Mouse (Mus musculus) stomach, adult 2 months (tissue): ENCODE results near the gene Txnrd2. TPM values are rescaled to one million over a fixed set of nuclear protein-coding genes. Genes with fewer than 3 reads are reported as not detected.

Experiments used
- polyA plus RNA-seq: library from polyadenylated mRNA; depleted of rRNA; stranded (reverse); fragments of >200 nt; gene quantifications from 2 replicates; pipeline ENCODE4 v1.2.3, GENCODE M21; 2012; rRNA removed

The Txnrd2 gene
- polyA plus RNA-seq, result 9.4 and 9.9 TPM in 2 replicates

DNA sequence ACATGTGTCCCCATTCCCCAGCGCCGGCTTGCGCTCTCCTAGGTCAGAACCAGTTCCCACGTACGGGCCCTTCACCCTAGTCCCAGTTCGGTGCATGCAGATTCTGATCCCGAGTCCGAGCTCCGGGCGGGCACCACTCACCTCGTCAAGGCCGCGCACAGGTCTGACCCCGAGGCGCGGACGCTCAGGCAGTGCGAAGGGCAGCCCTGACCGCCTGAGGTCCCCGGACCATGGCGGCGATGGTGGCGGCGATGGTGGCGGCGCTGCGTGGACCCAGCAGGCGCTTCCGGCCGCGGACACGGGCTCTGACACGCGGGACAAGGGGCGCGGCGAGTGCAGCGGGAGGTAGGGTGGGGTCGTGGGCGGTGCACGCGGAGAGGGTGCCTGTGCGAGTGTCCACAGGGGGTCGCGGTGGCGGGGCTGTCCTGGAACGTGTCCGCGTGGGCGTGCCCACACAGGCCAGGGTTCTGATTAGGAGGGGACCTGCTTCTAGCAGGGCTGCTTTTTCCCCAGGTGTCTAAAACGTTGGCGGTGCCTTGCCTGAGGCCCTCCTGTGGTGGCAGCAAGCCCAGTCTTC lies at the start of gene Txnrd2:
Gene Txnrd2, plus strand, starts transcription at position 170 of the 577 bp plus-strand sequence.

DNA sequence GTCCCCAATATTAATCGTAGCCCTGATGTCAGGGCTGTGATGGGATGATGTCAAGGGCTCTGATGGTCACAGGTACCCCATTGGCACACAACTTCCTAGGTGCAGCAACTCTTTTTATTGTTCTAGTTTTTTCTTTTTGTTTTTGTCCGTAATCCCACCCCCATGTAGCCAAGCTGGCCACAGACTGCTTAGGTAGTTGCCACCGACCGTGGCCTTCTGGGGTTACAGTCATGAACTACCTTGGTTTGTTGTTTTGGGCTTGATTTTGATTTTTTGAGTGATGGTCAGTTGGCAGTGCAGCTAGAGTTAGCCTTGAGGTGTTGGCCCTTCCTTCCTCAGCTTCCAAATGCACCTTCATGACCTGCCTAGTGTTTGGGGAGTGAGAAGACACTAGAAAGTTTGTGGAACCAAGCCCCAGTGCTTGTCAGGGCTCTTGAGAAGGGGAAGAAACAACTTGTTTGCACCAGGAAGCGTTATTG lies 657 bp downstream of the Txnrd2 start, which contains the start of gene Comt:
Gene Comt, minus strand, starts transcription at position 51 of the 479 bp plus-strand sequence.

DNA sequence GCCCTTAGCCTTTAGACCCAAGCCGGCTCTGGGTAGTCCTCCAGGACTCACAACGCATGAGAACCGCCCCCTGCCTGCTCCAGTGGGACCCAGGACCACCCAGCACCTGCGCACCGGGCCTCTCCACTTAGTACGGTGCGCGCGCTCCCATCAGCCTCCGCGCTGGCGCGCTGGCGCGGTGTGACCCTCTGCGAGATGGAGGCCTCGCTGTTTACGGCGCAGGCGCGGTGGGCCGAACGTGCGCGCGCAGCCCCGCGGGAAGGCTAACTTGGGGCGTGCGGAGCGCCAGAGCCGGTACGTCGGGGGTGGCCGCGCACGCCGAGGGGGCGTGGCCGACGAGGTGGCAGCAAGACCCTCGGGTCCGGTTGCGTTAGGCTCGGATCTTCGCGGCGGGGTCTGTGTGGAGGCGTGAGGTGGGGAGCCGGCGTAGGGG lies 72.4 kb downstream of the Txnrd2 start, which contains the start of the genes Gnb1l and Rtl10:
Gene Gnb1l, plus strand, starts transcription at position 156 of the 433 bp plus-strand sequence.
Gene Rtl10, plus strand, starts transcription at position 344 of the 433 bp plus-strand sequence.

Other genes with a start within 250 kb of the Txnrd2 start
- gene Ccdc188, start 208.5 kb upstream of the Txnrd2 start, polyA plus RNA-seq, result not detected in 2 replicates
- gene Zdhhc8, start 191.2 kb upstream of the Txnrd2 start, polyA plus RNA-seq, result 44.7 and 45.3 TPM in 2 replicates
- gene Trmt2a, start 177.7 kb upstream of the Txnrd2 start, polyA plus RNA-seq, result 21.1 and 23.2 TPM in 2 replicates
- 33.3 and 35.3 TPM in 2 replicates for gene Ranbp1, start 177.7 kb upstream of the Txnrd2 start, polyA plus RNA-seq
- gene Gm49776, start 168.1 kb upstream of the Txnrd2 start, polyA plus RNA-seq, result not detected in 2 replicates
- 2.6 and 4.9 TPM in 2 replicates for gene Dgcr8, start 137.1 kb upstream of the Txnrd2 start, polyA plus RNA-seq
- gene Tango2, start 78.3 kb upstream of the Txnrd2 start, polyA plus RNA-seq, result 14.6 and 14.9 TPM in 2 replicates
- 6.5 and 9.3 TPM in 2 replicates for gene Arvcf, start 78.2 kb upstream of the Txnrd2 start, polyA plus RNA-seq
- 74.6 and 90.5 TPM in 2 replicates for gene Comt, start 468 bp downstream of the Txnrd2 start, polyA plus RNA-seq
- 6.6 and 10.6 TPM in 2 replicates for gene Gnb1l, start 72.3 kb downstream of the Txnrd2 start, polyA plus RNA-seq
- 2.4 and 3.0 TPM in 2 replicates for gene Rtl10, start 72.5 kb downstream of the Txnrd2 start, polyA plus RNA-seq
- gene Tbx1, start 164.3 kb downstream of the Txnrd2 start, polyA plus RNA-seq, result 7.9 and 11.3 TPM in 2 replicates
- 16.1 and 43.2 TPM in 2 replicates for gene Gp1bb, start 196.0 kb downstream of the Txnrd2 start, polyA plus RNA-seq
- gene Gm49601, start 200.0 kb downstream of the Txnrd2 start, polyA plus RNA-seq, result 9.0 and 10.3 TPM in 2 replicates
- gene Sept5, start 203.6 kb downstream of the Txnrd2 start, polyA plus RNA-seq, result 16.4 and 21.1 TPM in 2 replicates